Mouse (Mus musculus) brain, embryonic 14.5 days (tissue): ENCODE results near the gene Gm10401.

ENCODE experiments used
- CTCF ChIP-seq: fragments of 200-500 bp; IDR thresholded peaks from 2 replicates; pipeline ENCODE4 v1.5.1; 2012; ENCODE audit warnings: inconsistent platforms, mild to moderate bottlenecking, moderate library complexity, borderline replicate concordance; ENCODE audit not compliant: insufficient read depth, insufficient read length; ENCODE audit errors: extremely low read depth
- POLR2A ChIP-seq: fragments of 200-500 bp; IDR thresholded peaks from 2 replicates; pipeline ENCODE4 v1.6.1; 2012; ENCODE audit warnings: mild to moderate bottlenecking, inconsistent platforms, borderline replicate concordance; ENCODE audit not compliant: poor library complexity, insufficient read depth, insufficient read length, severe bottlenecking; ENCODE audit errors: extremely low read depth

GRCm38 (mm10) chr5:115142166-115142697 lies 44.1 kb upstream of the Gm10401 start:
- no peak for TF ChIP-seq CTCF
- no peak for TF ChIP-seq POLR2A
